In the genomic region with DNA sequence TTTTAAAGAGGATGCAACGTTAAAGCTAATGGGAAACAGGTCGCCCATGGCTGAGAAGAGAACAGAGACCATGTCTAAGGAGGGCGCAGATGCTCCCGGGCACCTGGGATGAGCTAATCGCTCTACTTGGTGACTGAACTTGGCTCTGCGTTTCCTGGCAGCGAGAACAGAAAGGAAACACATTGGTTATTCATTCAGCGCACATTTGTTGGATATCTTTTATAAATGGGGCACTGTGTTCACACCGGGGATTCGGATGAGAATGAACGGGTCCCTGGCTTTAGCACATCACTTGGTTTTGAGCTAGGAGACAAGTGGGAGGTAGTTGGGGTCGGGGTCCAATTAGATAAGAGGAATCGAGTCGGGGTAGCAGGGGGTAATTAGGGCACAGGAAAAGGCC, we compare ENCODE assay signal across 21 mouse cellular contexts.
DNase-seq lines count a peak whose midpoint lies in the region; ATAC-seq and TF ChIP-seq lines count a peak whose summit lies in the region.
"Had no signal": no experiment of that assay in that cellular context is flagged by ENCODE, and none has a peak within 500 bp of the region (broad histone marks: within the 10 kb centered on the region; RNA-seq: fewer than 3 reads in every experiment).

No protein-coding gene starts in this region.

- 0 out of 2 replicates have a peak, but pooled peaks have one; percentile 15 for ATAC-seq in hindbrain, embryonic 15.5 days (ENCODE audit: low FRiP score, low read depth)
- no peak for ATAC-seq in hindbrain, embryonic 13.5 days (ENCODE audit: low FRiP score)
- no peak for ATAC-seq in midbrain, postnatal 0 days (ENCODE audit: low FRiP score)
- ATAC-seq in midbrain, embryonic 14.5 days (ENCODE audit: low FRiP score, low TSS enrichment), result no peak
- ATAC-seq: CD4-positive, CD25-positive, alpha-beta regulatory T cell, adult 4 months; lung, postnatal 0 days; midbrain, embryonic 15.5 days had no signal

- H3K9ac ChIP-seq in hindbrain, embryonic 15.5 days, result no peak overlapping the region
- H3K9ac ChIP-seq in hindbrain, embryonic 13.5 days, result no peak overlapping the region
- H3K9ac ChIP-seq in midbrain, postnatal 0 days (replicated peaks; ENCODE audit: low read length, poor library complexity, severe bottlenecking), result no peak overlapping the region
- H3K9ac ChIP-seq in midbrain, embryonic 14.5 days (replicated peaks; ENCODE audit: low read length), result no peak overlapping the region
- H3K9ac ChIP-seq: embryonic facial prominence, embryonic 13.5 days; heart, embryonic 15.5 days; hindbrain, embryonic 12.5 days; liver, embryonic 15.5 days; midbrain, embryonic 15.5 days had no signal

- no peaks in the 10 kb centered on the region for H3K4me1 ChIP-seq in hindbrain, embryonic 15.5 days (replicated peaks)
- no peaks in the 10 kb centered on the region; the same call in 1 of the 2 replicates for H3K4me1 ChIP-seq in hindbrain, embryonic 13.5 days (replicated peaks)
- no peaks in the 10 kb centered on the region for H3K4me1 ChIP-seq in midbrain, postnatal 0 days (ENCODE audit: insufficient read depth, low read length)
- no peaks in the 10 kb centered on the region for H3K4me1 ChIP-seq in midbrain, embryonic 14.5 days (ENCODE audit: control insufficient read depth, insufficient read depth, low read length)
- H3K4me1 ChIP-seq: midbrain, embryonic 15.5 days had no signal

- H3K4me2 ChIP-seq in hindbrain, embryonic 15.5 days, result no peak overlapping the region
- H3K4me2 ChIP-seq in hindbrain, embryonic 13.5 days, result no peak overlapping the region
- H3K4me2 ChIP-seq in midbrain, postnatal 0 days (ENCODE audit: low read depth, low read length, poor library complexity, severe bottlenecking), result no peak overlapping the region
- no peak overlapping the region for H3K4me2 ChIP-seq in midbrain, embryonic 14.5 days (ENCODE audit: low read length)
- H3K4me2 ChIP-seq: embryonic facial prominence, embryonic 13.5 days; heart, embryonic 15.5 days; hindbrain, embryonic 12.5 days; liver, embryonic 15.5 days; midbrain, embryonic 15.5 days had no signal

- H3K27me3 ChIP-seq in hindbrain, embryonic 15.5 days, result no peaks in the 10 kb centered on the region
- H3K27me3 ChIP-seq in hindbrain, embryonic 13.5 days, result no peaks in the 10 kb centered on the region
- no peaks in the 10 kb centered on the region for H3K27me3 ChIP-seq in midbrain, postnatal 0 days (ENCODE audit: insufficient read depth, low read length)
- H3K27me3 ChIP-seq in midbrain, embryonic 14.5 days (ENCODE audit: control insufficient read depth, insufficient read depth, low read length), result peaks cover 21% of the 10 kb centered on the region
- H3K27me3 ChIP-seq: embryonic facial prominence, embryonic 13.5 days; heart, embryonic 15.5 days; hindbrain, embryonic 12.5 days; liver, embryonic 15.5 days had no signal

- no peaks in the 10 kb centered on the region for H3K36me3 ChIP-seq in hindbrain, embryonic 15.5 days
- H3K36me3 ChIP-seq in hindbrain, embryonic 13.5 days, result no peaks in the 10 kb centered on the region
- H3K36me3 ChIP-seq in midbrain, postnatal 0 days (ENCODE audit: insufficient read depth, low read length), result no peaks in the 10 kb centered on the region
- H3K36me3 ChIP-seq in midbrain, embryonic 14.5 days (ENCODE audit: control insufficient read depth, insufficient read depth, low read length), result no peaks in the 10 kb centered on the region
- H3K36me3 ChIP-seq: embryonic facial prominence, embryonic 13.5 days; G1E; heart, embryonic 15.5 days; hindbrain, embryonic 12.5 days; liver, embryonic 15.5 days; midbrain, embryonic 15.5 days had no signal

- 75% methylated on average over 14 of the region's 14 CpGs for WGBS in hindbrain, embryonic 15.5 days
- WGBS in hindbrain, embryonic 13.5 days, result 79% methylated on average over 14 of the region's 14 CpGs
- WGBS in midbrain, postnatal 0 days, result 71% methylated on average over 14 of the region's 14 CpGs
- WGBS in midbrain, embryonic 14.5 days, result 82% methylated on average over 14 of the region's 14 CpGs

- no peak overlapping the region for H3K27ac ChIP-seq in hindbrain, embryonic 15.5 days (replicated peaks)
- no peak overlapping the region for H3K27ac ChIP-seq in hindbrain, embryonic 13.5 days
- no peak overlapping the region for H3K27ac ChIP-seq in midbrain, postnatal 0 days (ENCODE audit: low read depth, low read length)
- H3K27ac ChIP-seq in midbrain, embryonic 14.5 days (replicated peaks; ENCODE audit: low read depth, low read length), result no peak overlapping the region
- H3K27ac ChIP-seq: embryonic facial prominence, embryonic 13.5 days; heart, embryonic 15.5 days; hindbrain, embryonic 12.5 days; liver, embryonic 15.5 days; midbrain, embryonic 15.5 days had no signal

- TF ChIP-seq CTCF in midbrain, postnatal 0 days (IDR thresholded peaks at IDR 0.05), result no peak

- H3K9me3 ChIP-seq in hindbrain, embryonic 15.5 days, result no peaks in the 10 kb centered on the region
- H3K9me3 ChIP-seq in hindbrain, embryonic 13.5 days, result no peaks in the 10 kb centered on the region
- no peaks in the 10 kb centered on the region for H3K9me3 ChIP-seq in midbrain, postnatal 0 days (ENCODE audit: low read length)
- no peaks in the 10 kb centered on the region for H3K9me3 ChIP-seq in midbrain, embryonic 14.5 days (ENCODE audit: control insufficient read depth, low read length)
- H3K9me3 ChIP-seq: embryonic facial prominence, embryonic 13.5 days; heart, embryonic 15.5 days; hindbrain, embryonic 12.5 days; liver, embryonic 15.5 days; midbrain, embryonic 15.5 days had no signal

- no peak overlapping the region for H3K4me3 ChIP-seq in hindbrain, embryonic 15.5 days
- no peak overlapping the region for H3K4me3 ChIP-seq in hindbrain, embryonic 13.5 days
- no peak overlapping the region for H3K4me3 ChIP-seq in midbrain, postnatal 0 days (ENCODE audit: low read depth, low read length)
- H3K4me3 ChIP-seq in midbrain, embryonic 14.5 days (replicated peaks; ENCODE audit: low read depth, low read length), result no peak overlapping the region
- H3K4me3 ChIP-seq: embryonic facial prominence, embryonic 13.5 days; heart, embryonic 15.5 days; hindbrain, embryonic 12.5 days; liver, embryonic 15.5 days; midbrain, embryonic 15.5 days had no signal

- DNase-seq in cerebellum, postnatal 10 days, result peak; percentile 67 to 70
- DNase-seq in cerebellum, adult 9-10 months, result no peak
- DNase-seq in midbrain, postnatal 0 days (ENCODE audit: low spot score), result peak; percentile 59
- no peak for DNase-seq in midbrain, embryonic 14.5 days
- DNase-seq in layer of hippocampus, adult 9-11 months, result peak; percentile 44
- DNase-seq in natural killer cell, adult 2 months (ENCODE audit: low spot score in 2 of 2), result no peak
- DNase-seq: gastrocnemius, postnatal 10 days; heart, adult 18-20 months; kidney, adult 18-20 months; kidney, postnatal 14 days; thymus, postnatal 36 days had no signal

Comparison
In these comparisons a context has a peak if more than half of its experiments do, and no peak if none do; other contexts are left out.
1. DNase-seq: peak in cerebellum, postnatal 10 days (2 of 2), midbrain, postnatal 0 days (single experiment) and layer of hippocampus, adult 9-11 months (single experiment); none in cerebellum, adult 9-10 months (single experiment), midbrain, embryonic 14.5 days (single experiment) and natural killer cell, adult 2 months (0 of 2).